Mouse (Mus musculus): ENCODE measurements around the gene L3hypdh.
"Not testable (repeated sequence)": the region's sequence is repeated elsewhere in the genome, so short reads cannot be mapped to it uniquely, and the experiment has no call there.

L3hypdh gene

GRCm38 (mm10) chr12:72053851-72054250, 31.4 kb downstream of the L3hypdh start:
- no peak for DNase-seq (ENCODE audit: low read depth in 2 of 2, low spot score in 2 of 2)

GRCm38 (mm10) chr12:72053303-72053702, 31.9 kb downstream of the L3hypdh start:
- DNase-seq (ENCODE audit: low read depth in 2 of 2, low spot score in 2 of 2) = no peak

DNA sequence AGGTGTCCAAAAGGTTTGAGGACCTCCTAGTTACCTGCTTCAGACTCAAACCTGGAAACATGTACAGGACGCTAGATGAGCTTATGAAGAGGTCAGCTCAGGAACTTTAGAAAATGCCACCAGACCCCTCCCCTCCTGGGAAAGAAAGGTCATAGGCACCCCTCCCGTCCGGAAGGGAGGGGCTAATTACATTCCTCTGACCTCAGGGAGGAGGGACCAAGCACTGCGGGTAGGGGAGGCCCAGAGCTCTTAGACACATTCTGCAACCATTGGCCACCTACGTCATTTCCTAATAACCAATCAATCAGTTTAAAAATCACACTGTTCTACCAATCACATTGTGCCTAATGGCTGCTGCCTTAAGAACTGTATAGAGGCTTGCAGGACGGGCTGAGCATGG, 32.7 kb downstream of the L3hypdh start:
- no peak for DNase-seq (ENCODE audit: low read depth in 2 of 2, low spot score in 2 of 2)

- no peak for DNase-seq (ENCODE audit: low read depth in 2 of 2, low spot score in 2 of 2)
Observed at GRCm38 (mm10) chr12:72050821-72051220, 34.4 kb downstream of the L3hypdh start.

- not testable (repeated sequence) for DNase-seq (ENCODE audit: low read depth in 2 of 2, low spot score in 2 of 2)
Observed at GRCm38 (mm10) chr12:72050156-72050555, 35.1 kb downstream of the L3hypdh start.

DNA sequence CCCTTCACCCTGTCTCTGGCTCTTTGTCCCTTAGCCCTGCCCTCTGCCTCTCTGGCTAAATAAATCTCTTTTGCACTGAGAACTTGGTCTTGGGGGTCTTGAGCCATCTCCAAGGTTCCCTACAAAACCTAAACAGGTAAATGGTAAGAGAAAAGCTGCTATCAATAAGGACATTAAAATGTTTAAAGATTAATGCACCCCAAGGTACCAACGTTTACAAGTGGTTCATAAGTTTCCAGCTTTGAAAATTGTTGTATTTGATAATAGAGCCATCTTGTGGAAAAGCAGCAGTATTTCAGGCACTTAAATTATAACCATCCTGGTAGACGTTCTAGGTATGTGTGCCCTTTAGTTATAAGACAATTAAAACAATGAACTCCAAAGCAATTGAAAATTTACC, 37.7 kb downstream of the L3hypdh start:
- DNase-seq (ENCODE audit: low read depth in 2 of 2, low spot score in 2 of 2) = no peak

GRCm38 (mm10) chr12:72041238-72041637, 44.0 kb downstream of the L3hypdh start:
- DNase-seq (ENCODE audit: low read depth in 2 of 2, low spot score in 2 of 2) = no peak

GRCm38 (mm10) chr12:72039501-72039900, 45.7 kb downstream of the L3hypdh start:
- no peak for DNase-seq (ENCODE audit: low read depth in 2 of 2, low spot score in 2 of 2)

- no peak for DNase-seq (ENCODE audit: low read depth in 2 of 2, low spot score in 2 of 2)
Observed at GRCm38 (mm10) chr12:72038866-72039265, 46.4 kb downstream of the L3hypdh start.

DNA sequence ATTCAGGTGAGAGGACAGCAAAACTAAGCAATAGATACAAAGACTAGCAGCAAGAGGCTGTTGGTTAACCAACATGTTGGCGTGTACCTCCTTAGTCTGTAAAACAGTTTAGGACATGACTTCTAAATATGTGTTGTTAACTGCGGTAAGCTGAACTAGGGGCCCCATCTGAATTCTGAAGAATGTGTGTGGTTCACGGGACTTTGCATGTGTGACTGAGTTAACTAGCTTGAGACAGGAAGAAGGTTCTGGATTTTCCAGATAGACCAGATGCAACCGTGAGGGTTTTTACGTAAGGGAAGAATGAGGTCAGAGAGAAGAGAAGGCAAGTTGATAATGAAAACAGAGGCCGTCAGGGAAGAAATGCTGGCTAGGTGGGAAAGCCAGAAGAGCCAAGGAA, 48.2 kb downstream of the L3hypdh start:
- no peak for DNase-seq (ENCODE audit: low read depth in 2 of 2, low spot score in 2 of 2)

GRCm38 (mm10) chr12:72036097-72036661, 49.1 kb downstream of the L3hypdh start:
- no peak for DNase-seq (ENCODE audit: low read depth in 2 of 2, low spot score in 2 of 2)

GRCm38 (mm10) chr12:72031794-72032193, 53.4 kb downstream of the L3hypdh start:
- no peak for DNase-seq (ENCODE audit: low read depth in 2 of 2, low spot score in 2 of 2)

- no peak for DNase-seq (ENCODE audit: low read depth in 2 of 2, low spot score in 2 of 2)
Observed at GRCm38 (mm10) chr12:72031171-72031570, 54.1 kb downstream of the L3hypdh start.

- no peak for DNase-seq (ENCODE audit: low read depth in 2 of 2, low spot score in 2 of 2)
Observed at GRCm38 (mm10) chr12:72025275-72025795, 59.9 kb downstream of the L3hypdh start.

- no peak for DNase-seq (ENCODE audit: low read depth in 2 of 2, low spot score in 2 of 2)
Observed at GRCm38 (mm10) chr12:72023572-72023971, 61.7 kb downstream of the L3hypdh start.

Data from CD8-positive naive resting alpha-beta T cell, adult 2 months (primary cell).